ENCODE assay signal across 13 mouse cellular contexts in genomic region chr16:19976825-19977224, GRCm38 (mm10).
"Had no signal": no experiment of that assay in that cellular context is flagged by ENCODE, and none has a peak within 500 bp of the region (broad histone marks: within the 10 kb centered on the region; RNA-seq: fewer than 3 reads in every experiment).

No protein-coding gene starts in this region.

- H3K27ac ChIP-seq: left cerebral cortex, adult 2 months; limb, embryonic 10.5 days; liver, embryonic 15.5 days; midbrain, embryonic 12.5 days; neural tube, embryonic 15.5 days had no signal

- H3K4me2 ChIP-seq: liver, embryonic 11.5 days; liver, embryonic 15.5 days; midbrain, embryonic 12.5 days; neural tube, embryonic 15.5 days had no signal

- H3K4me3 ChIP-seq: left cerebral cortex, adult 2 months; limb, embryonic 10.5 days; liver, embryonic 15.5 days; midbrain, embryonic 12.5 days; neural tube, embryonic 15.5 days had no signal

- ATAC-seq: lung, postnatal 0 days had no signal

- H3K4me1 ChIP-seq: limb, embryonic 10.5 days; midbrain, embryonic 12.5 days; neural tube, embryonic 15.5 days had no signal

- DNase-seq: kidney, adult 9 months; kidney, postnatal 10 days; lung, adult 2 months; right cerebral cortex, adult 18-20 months; right cerebral cortex, postnatal 25 days; thymus, postnatal 25 days had no signal

- H3K27me3 ChIP-seq: liver, embryonic 15.5 days; midbrain, embryonic 12.5 days; neural tube, embryonic 15.5 days had no signal

- H3K9me3 ChIP-seq: limb, embryonic 10.5 days; liver, embryonic 15.5 days; midbrain, embryonic 12.5 days; neural tube, embryonic 15.5 days had no signal

- H3K36me3 ChIP-seq: limb, embryonic 10.5 days; liver, embryonic 15.5 days; midbrain, embryonic 12.5 days; neural tube, embryonic 15.5 days had no signal

- H3K9ac ChIP-seq: liver, embryonic 15.5 days; midbrain, embryonic 12.5 days; neural tube, embryonic 15.5 days had no signal
